Mouse (Mus musculus) left cerebral cortex, adult 9 months (tissue): ENCODE measurements around the gene Creb3l4.

Experiments used
- DNase-seq, 2 experiments: peaks; one replicate each; pipeline ENCODE4 v3.0.0; 2022; ENCODE audit warnings: low spot score in 2 of 2

Creb3l4 gene

DNA sequence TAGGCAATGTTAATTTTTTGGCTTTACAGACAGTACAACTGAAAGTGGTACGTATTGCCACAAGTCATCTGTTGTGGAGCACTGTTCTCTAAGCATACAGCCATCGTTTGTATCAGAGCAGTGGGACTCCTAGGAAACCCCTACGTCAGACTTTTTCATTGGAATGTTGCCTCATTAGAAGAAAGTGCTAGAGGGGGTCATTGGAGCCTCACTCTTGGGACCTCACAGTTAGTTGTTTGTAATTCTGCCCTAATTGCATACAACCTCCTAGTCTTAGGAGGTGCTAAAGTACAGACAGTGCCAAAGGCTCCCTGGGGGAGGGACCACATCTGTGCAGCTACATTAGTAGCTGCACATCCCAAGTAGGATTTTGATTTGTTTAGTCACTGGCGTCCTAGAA, 48.6 kb downstream of the Creb3l4 start:
- DNase-seq: no peak

DNA sequence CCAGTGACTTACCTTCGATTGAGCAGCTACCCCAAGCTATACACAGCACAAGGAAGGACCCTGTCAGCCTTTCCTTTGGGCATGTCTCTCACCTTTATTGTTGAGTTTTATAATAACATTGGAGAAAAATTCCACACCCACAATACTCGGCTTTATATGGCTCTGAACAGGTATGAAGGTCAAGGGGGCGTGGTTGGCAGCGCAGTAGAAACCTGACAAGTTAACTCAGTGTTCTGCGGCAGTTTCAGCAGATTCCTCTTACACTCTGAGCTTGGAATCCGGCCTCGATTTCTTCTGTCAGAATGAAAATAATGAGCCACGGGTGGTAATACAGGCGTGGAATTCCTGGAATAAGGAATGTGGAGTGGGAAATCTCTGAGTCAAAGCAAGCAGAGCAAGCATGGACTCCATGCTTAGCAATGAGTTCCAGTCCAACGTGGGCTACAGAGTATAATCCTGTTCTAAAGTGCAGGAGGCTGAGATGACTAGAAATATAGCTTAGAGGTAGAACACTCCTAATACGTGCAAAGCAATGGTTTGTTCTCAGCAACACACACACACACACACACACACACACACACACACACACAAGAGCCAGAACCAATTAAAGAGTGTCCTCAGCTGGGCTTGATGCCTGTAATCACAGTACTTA, 52.3 kb downstream of the Creb3l4 start:
- DNase-seq: no peak
